Mouse (Mus musculus) kidney, postnatal 14 days (tissue): ENCODE measurements at regions not wholly inside any gene's neighbourhood (a gene's known extent, or its start where the extent isn't known, plus 50 kb on each side); places are given as distances from the start of the nearest gene placed in this dataset.
"Not testable (repeated sequence)": the region's sequence is repeated elsewhere in the genome, so short reads cannot be mapped to it uniquely, and the experiment has no call there.

Experiments
- DNase-seq: peaks from one replicate; pipeline ENCODE4 v3.0.0; 2022; ENCODE audit warnings: mixed read lengths

- DNase-seq, result no peak
Measured at GRCm38 (mm10) chr1:18058211-18058971, 87.3 kb downstream of the Crisp4 start.

GRCm38 (mm10) chr1:18057646-18058210 lies 88.0 kb downstream of the Crisp4 start:
- DNase-seq, result no peak

- not testable (repeated sequence) for DNase-seq
Measured at GRCm38 (mm10) chr1:18057003-18057402, 88.7 kb downstream of the Crisp4 start.

GRCm38 (mm10) chr1:18030226-18030625 lies 115.5 kb downstream of the Crisp4 start:
- DNase-seq, result no peak

- DNase-seq, result peak; percentile 1
Measured at GRCm38 (mm10) chr1:18012941-18013340, 132.8 kb downstream of the Crisp4 start.

- peak; percentile 8 for DNase-seq
Measured at GRCm38 (mm10) chr1:17980604-17981003, 165.1 kb downstream of the Crisp4 start.

- no peak for DNase-seq
Measured at GRCm38 (mm10) chr1:17978086-17978485, 167.6 kb downstream of the Crisp4 start.

GRCm38 (mm10) chr1:17956881-17957280 lies 188.8 kb downstream of the Crisp4 start:
- DNase-seq, result peak; percentile 2

GRCm38 (mm10) chr1:17932108-17932810 lies 213.4 kb downstream of the Crisp4 start:
- not testable (repeated sequence) for DNase-seq
